Mouse (Mus musculus): ENCODE results near the gene Mb. TPM values are rescaled to one million over a fixed set of nuclear protein-coding genes. Genes with fewer than 3 reads are reported as not detected.

Gene Mb
- polyA plus RNA-seq, 1 experiment from 2014 or later = not detected

GRCm38 (mm10) chr15:76972661-76973060, 77.8 kb downstream of the Mb start:
- Histone ChIP-seq H3K27me3 (no peaks in the 10 kb centered on the region), H3K27ac (no peak overlapping the region), H3K4me3 (replicated peaks) (no peak overlapping the region), H3K4me1 (replicated peaks) (peaks cover 20% of the 10 kb centered on the region), H3K36me3 (no peaks in the 10 kb centered on the region), H3K9ac (replicated peaks) (no peak overlapping the region), H3K9me3 (no peaks in the 10 kb centered on the region), H3K4me2 (replicated peaks) (no peak overlapping the region)
- ATAC-seq = no peak
- 91% methylated on average over 4 of the region's 4 CpGs for WGBS

Other genes starting within 250 kb of the Mb start
- gene Zfp251, start 179.2 kb downstream of the Mb start, polyA plus RNA-seq (2015; fragmentation: Nextera tagmentation; extraction: Ambion mirVana) = 36.7 and 38.7 TPM in 2 replicates
- gene Zfp7, start 171.4 kb downstream of the Mb start, polyA plus RNA-seq (2015; fragmentation: Nextera tagmentation; extraction: Ambion mirVana) = 11.2 and 11.4 TPM in 2 replicates
- gene Gm49527, start 171.3 kb downstream of the Mb start, polyA plus RNA-seq (2015; fragmentation: Nextera tagmentation; extraction: Ambion mirVana) = 0.57 and 3.2 TPM in 2 replicates
- gene Zfp647, start 125.2 kb downstream of the Mb start, polyA plus RNA-seq (2015; fragmentation: Nextera tagmentation; extraction: Ambion mirVana) = 25.6 and 27.5 TPM in 2 replicates
- 56.7 and 57.4 TPM in 2 replicates for gene 1110038F14Rik, start 102.2 kb downstream of the Mb start, polyA plus RNA-seq (2015; fragmentation: Nextera tagmentation; extraction: Ambion mirVana)
- not detected in 2 replicates for gene Apol6, start 5.9 kb downstream of the Mb start, polyA plus RNA-seq (2015; fragmentation: Nextera tagmentation; extraction: Ambion mirVana)